Mouse (Mus musculus) thymus, postnatal 10 days (tissue): ENCODE measurements around the gene Gcg.
A peak's percentile ranks its signal among the peaks of the same experiment; 100 is the strongest.

Source experiments
- DNase-seq, 2 experiments: peaks; one replicate each; pipeline ENCODE4 v3.0.0; 2021; ENCODE audit warnings: low spot score in 2 of 2

Gene Gcg

GRCm38 (mm10) chr2:62460231-62460710 lies 23.2 kb downstream of the Gcg start:
- no peak for DNase-seq

- DNase-seq: no peak
Observed at GRCm38 (mm10) chr2:62459241-62460174, 23.9 kb downstream of the Gcg start.

GRCm38 (mm10) chr2:62458070-62458469 lies 25.4 kb downstream of the Gcg start:
- DNase-seq: peak in 1 of 2 experiments; percentile 17

- DNase-seq: no peak
Observed at GRCm38 (mm10) chr2:62454991-62455390, 28.5 kb downstream of the Gcg start.

GRCm38 (mm10) chr2:62454033-62454432 lies 29.4 kb downstream of the Gcg start:
- DNase-seq: no peak

- DNase-seq: no peak
Observed at GRCm38 (mm10) chr2:62450364-62450763, 33.1 kb downstream of the Gcg start.

- DNase-seq: no peak
Observed at GRCm38 (mm10) chr2:62449692-62450346, 33.6 kb downstream of the Gcg start.

GRCm38 (mm10) chr2:62440802-62441544 lies 42.5 kb downstream of the Gcg start:
- peak; percentile 38 to 51 for DNase-seq

- no peak for DNase-seq
Observed at GRCm38 (mm10) chr2:62440083-62440482, 43.4 kb downstream of the Gcg start.

GRCm38 (mm10) chr2:62431245-62431795 lies 52.1 kb downstream of the Gcg start:
- DNase-seq: no peak

GRCm38 (mm10) chr2:62425941-62426340 lies 57.5 kb downstream of the Gcg start:
- no peak for DNase-seq
